Mouse (Mus musculus) megakaryocyte, embryonic 14.5 days (primary cell): ENCODE data around the gene Eci1.

Experiments used
- FLI1 ChIP-seq: IDR thresholded peaks from 2 replicates; pipeline ENCODE4 v1.6.1; 2012; ENCODE audit warnings: low read length, inconsistent platforms, mixed read lengths
- GATA1 ChIP-seq: IDR thresholded peaks from 3 replicates; pipeline ENCODE4 v1.6.1; 2012; ENCODE audit warnings: mixed read lengths, low read length, inconsistent platforms, borderline replicate concordance

DNA sequence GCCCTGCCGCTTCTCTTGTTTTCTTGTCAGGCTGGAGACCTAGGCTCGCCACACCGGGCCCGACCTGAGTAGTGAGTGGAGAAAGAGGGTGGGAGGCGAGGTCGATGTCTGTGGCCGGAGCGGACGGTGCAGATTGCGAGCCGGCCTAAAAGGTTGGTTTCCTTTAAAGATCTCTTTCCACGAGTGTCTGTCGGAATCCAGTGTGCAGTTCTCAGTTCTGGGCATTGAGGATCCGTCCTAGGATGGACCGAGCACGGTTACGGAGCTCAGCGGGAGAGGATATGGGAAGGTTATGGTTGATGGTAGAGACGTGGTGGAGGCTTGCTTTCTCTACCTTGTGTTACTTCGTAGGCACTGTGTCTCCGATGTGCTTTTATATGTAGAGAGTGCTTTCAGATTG, 11.4 kb upstream of the Eci1 start:
- TF ChIP-seq GATA1 (no peak), FLI1 (no peak)
